Mouse (Mus musculus) regulatory T cell (primary cell): ENCODE measurements around the gene Spsb2.

Source experiments
- in situ Hi-C: fragments of 300-600 bp; cut with MboI, MseI; formaldehyde crosslinking; loops from one replicate; pipeline ENCODE4 v1.15.1; 2025; ENCODE audit warnings: high pct_unique_total_duplicates

Gene Spsb2

DNA sequence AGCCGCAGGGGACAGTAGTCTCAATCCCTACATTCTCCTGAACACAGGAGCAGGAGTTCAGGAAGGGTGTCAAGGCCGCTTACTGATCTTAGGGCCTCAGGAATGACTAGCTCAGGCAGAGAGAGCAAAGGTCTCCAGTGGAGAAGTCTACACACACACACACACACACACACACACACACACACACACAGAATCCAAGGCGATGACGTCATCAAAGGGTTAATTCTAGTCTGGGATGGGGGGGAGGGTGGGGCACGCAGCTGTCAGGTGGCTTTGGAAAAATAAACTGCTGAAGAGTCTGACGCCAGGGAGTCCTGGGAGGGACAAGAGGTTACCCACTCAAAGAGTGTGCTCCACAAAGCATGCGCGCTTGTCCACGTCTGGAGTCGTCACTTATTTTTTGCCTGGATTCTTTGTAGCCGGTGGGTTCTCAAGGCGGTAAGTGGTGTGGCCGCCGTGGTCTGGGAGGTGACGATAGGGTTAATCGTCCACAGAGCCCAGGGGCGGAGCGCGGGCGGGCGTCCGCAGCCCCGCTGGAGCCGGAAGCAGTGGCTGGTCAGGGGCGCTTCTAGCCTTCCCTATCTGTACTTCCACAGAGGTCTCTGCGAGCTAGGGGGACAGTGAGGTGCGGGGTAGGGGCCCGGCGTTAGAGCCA is at the start of gene Spsb2:
TSS of gene Spsb2 (plus strand) at position 304 of the 655 bp plus-strand sequence.
- in situ Hi-C loops: loop anchor here (5.0 kb wide), 1 partner anchor 96 kb away; the partner anchor contains the start of genes Emg1 and Phb2

DNA sequence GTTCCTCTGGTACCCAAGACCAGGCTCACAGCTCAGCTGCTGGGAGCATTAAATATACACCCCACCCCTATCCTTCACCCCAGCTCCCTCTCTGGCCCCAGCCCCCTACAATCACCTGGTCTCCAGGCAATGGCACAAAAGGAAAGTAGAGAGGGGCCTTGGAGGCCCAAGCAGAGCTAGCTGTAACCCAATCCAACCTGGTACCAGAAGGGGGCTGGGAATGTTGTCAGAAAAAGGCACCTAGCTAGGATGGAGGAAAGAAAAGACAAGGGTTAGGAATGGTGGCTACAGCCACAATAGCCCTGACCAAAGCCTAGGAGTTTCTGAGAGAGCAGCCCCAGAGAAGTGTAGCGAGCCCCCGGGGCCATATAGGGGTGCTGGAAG is 49.6 kb upstream of the Spsb2 start:
- in situ Hi-C loops: loop anchor here (10.0 kb wide), 1 partner anchor 824 kb away; no protein-coding TSS in a partner anchor

DNA sequence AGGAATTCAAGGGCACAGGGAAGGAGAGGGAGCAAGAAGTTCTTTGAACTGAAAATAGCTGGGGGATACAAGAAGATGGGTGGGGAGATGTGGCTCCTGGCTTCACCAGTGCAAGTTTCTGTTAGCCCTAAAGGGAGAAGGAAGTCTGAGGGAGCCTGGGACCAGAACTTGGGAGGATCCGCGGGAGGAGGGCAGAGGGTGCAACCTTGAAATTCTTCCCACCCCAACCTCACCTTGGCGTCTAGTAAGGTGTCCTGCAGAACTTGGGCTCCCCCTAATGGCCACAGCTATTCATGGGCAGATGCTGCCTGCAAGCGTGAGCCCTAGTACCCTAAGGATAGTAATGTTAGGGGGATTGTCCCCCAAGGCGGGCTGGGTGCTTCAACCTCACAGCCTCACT is 49.2 kb upstream of the Spsb2 start:
- in situ Hi-C loops: loop anchor here (10.0 kb wide), 1 partner anchor 824 kb away; no protein-coding TSS in a partner anchor

DNA sequence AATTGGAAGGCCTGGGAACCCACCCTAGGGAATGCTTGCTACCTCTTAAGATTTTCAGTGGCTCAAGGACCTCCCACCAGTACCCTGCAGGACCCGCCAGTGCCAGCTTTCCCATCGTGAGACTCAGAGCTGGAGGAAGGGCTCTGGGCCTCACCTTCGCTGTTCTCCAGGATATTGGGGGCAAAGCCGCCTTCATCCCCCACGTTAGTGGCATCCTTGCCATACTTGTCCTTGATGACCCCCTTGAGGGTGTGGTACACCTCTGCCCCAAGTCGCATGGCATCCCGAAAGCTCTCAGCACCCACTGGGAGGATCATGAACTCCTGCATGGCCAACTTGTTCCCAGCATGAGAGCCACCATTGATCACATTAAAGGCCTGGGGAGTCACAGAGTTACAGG is 42.5 kb upstream of the Spsb2 start:
- in situ Hi-C loops: loop anchor here (10.0 kb wide), 1 partner anchor 191 kb away; the partner anchor contains the start of gene C1rb

DNA sequence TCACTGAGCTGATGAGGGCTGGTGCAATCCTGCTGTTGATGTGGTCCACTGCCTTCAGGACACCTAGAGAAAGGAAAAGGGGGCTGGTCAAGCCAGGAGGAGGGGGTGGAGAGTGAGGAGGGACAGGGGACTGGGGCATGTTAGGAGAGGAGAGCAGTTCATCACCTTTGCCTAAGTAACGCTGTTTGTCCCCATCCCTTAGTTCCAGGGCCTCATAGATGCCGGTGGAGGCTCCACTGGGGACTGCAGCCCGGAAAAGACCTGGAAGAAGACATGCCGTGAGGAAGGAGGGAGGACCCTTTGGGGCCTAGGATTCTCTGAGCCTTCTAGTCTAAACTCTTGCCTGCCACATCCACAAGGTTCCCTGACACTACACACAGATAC is 40.9 kb upstream of the Spsb2 start:
- in situ Hi-C loops: loop anchor here (10.0 kb wide), 1 partner anchor 193 kb away; the partner anchor contains the start of gene C1rb

DNA sequence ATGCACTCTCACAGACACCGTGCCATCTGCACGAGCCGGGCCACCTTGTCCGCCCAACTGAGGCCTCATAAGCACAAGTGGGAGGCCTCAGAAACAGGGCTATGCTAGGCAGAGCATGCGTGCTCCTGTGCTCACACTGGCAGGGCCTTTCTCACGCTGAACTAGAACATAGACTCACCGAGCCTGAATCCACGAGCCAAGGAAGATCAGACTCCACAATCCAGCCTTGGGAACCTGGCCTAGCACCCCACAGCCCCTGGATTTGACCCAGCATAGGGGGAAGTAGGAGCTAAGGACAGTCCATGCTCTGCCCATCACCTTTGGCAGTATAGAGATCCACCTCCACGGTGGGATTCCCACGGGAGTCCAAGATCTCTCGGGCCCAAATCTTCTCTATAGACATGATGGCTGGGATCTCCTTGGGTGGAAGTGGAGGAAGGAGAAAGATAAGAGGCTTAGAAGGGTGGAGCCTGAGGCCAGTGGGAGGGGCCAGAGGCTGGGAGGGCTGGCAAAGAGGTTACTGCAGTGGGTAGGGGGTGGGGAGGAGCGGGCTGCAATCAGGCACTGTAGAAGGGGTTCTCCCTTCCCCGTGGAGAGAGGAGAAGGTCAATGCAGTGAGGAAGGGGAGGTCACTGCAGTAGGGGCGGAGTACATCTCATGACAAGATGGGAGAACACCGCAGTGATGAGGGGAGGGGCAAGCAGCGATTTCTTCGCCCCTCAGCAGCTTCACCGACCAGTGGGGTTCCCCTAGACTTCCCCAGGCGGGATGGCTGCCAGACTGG is 40.3 kb upstream of the Spsb2 start:
- in situ Hi-C loops: loop anchor here (10.0 kb wide), 1 partner anchor 193 kb away; the partner anchor contains the start of gene C1rb

DNA sequence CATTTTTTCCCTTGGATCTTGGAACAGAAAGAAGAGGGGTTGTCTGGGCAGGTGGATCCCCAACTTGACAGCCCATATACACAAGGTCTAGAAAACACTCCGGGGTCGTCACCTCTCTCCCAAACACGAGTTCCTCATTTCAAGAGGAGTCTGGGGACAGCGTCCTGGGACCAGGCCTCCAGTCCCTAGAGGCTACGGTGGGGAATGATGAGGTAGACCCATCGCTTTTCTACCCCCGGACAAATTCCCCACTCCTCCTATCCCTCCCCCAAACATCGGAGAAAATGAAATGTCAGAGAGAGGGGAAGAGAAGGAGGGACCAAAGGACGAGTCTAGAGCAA is 39.8 kb upstream of the Spsb2 start:
- in situ Hi-C loops: loop anchor here (10.0 kb wide), 1 partner anchor 194 kb away; the partner anchor contains the start of gene C1rb

DNA sequence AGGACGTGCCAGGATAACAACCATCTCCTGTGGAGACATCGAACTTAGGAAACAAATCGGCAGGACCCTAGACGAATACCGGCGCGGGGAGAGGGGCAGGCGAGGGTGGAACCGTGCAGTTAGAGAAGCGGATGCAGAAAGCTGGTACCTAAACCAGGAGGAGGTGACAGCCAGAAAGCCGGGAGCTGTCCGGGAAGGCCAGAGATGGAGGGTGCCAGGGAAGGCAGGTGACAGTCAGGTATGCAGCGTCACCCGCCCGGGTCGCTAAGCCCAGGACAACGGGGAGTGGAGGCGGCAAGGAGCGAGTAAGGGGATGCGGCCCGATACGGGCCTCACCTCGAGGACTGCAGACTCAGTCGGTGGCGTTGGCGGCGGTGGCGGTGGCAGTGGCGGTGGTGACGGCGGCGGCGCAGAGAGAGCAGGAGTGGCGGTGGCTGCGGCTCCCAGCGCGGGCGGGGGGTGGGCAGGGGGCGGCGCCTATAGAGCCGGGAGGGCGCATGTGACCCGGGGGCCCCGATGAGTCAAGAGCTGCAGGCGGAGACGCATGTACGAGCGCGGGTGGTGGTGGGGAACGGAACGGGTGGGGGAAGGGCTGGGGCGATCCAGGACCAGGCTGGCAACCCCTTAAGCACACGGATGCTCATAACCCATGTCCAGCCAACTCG is 39.2 kb upstream of the Spsb2 start, which contains the start of gene Eno2:
TSS of gene Eno2 (minus strand) at position 573 of the 665 bp plus-strand sequence.
- in situ Hi-C loops: loop anchor here (10.0 kb wide), 1 partner anchor 194 kb away; the partner anchor contains the start of gene C1rb

DNA sequence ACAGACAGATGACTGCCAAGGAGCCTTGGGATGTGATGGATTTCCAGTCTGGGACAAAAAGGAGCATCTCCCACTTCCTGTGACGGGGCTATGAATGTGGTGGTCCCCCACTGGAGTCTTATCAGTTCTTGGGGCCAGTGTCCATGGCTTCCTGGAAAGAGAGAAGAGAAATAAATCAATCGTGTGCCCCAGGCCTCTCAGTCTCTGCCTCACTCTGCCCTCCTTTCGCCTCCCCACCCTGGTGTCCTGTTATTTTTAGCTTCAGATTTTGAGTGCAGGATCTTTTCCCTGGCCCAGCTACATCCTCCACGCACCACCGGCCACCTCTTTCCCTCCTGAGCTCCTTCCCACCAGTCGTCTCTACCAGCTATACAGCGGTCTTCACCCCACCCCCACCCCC is 38.4 kb upstream of the Spsb2 start:
- in situ Hi-C loops: no loop called here

DNA sequence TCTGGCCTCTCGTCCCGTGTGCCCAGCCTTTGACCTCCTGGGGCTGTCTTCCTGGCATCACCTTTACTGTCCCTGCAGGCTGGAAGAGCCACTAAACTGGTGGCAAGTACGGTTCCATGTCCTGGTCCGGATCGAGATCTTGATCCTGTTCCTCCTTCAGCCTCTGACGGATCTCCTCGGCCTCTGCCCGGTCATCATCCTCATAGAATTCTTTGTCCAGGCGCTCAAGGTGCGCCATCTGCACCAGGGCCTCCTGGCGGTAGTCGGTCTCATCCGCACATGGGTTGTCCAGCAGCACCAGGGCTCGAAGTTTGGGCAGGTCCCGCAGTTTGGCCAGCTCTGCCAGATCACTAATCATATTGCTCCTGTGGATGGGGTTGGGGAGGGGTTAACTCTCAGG is 38.0 kb upstream of the Spsb2 start:
- in situ Hi-C loops: no loop called here

DNA sequence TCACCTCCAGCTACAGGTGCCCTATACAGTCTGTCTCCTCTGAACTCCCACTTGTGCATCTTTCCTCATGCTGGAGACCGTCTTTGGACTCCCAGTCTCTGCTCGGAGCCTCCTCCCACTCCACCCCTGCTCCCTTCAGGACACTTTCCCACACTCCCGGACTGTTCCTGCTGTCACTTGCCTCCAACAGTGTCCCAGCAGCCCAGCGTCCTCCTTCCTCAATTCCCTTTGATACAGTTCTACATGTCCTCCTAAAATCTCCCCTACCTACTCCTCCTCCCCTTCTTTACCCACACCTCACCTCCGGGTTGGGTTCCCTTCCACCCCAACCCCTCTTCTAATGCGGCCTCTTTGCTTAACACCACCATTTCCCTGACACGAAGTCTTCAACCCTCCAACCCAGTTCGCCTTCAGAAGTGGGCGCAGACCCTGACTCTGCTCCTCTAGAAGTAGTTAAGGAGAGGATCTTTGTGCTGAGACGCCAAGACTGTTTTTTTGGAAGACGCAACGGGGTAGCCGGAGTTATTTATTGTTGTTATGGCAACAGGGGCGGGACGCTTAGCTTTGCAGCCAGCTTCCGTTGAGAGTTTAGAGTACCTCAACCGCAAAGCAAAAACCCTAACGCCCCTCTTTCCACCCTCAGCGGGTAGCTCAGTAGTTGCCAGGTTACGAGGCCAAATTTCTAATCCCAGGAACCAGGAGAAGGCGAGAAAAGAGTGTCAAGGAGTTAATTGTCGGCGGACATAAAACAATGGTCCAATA is 29.1 kb upstream of the Spsb2 start, which contains the start of gene Lrrc23:
TSS of gene Lrrc23 (minus strand) at position 506 of the 762 bp plus-strand sequence.
- in situ Hi-C loops: no loop called here

DNA sequence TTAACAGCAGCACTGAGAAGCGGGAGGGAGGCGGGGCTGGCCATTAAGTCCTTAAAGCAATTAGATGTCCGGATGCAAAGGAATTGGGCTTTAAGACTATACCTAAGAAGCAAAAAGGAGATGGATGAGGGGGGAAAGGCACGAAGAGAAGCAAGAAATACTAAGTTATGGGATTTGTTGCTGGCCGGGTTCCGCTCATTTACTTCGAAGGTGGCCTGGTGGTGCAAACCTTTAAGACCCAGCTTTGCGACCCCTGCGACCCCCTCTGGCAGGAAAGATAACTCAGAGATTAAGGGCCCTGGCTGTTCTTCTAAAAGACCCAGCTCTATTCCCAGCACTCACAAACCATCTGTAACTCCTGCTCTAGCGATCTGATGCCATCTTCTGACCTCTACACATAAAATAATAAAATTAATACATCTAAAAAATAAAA is 28.5 kb upstream of the Spsb2 start:
- in situ Hi-C loops: no loop called here

DNA sequence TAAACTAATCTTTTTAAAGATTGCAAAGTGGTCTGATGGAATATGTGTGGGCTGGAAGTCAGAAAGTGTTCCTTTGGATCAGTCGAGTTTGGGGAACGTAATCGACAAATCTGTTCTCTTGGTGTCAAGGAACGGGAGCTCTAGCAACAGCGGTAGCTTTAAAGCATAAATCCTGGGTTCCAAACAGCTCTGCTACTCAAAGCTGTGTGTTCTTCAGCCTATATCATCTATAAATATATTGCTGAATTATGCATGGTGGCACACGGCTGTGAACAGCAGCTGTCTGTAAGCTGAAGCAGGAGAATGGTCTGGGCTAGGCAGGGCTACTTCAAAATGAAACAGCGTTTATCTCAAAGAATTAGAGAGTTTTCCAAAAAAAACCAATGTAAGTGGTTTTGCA is 27.5 kb upstream of the Spsb2 start:
- in situ Hi-C loops: no loop called here

DNA sequence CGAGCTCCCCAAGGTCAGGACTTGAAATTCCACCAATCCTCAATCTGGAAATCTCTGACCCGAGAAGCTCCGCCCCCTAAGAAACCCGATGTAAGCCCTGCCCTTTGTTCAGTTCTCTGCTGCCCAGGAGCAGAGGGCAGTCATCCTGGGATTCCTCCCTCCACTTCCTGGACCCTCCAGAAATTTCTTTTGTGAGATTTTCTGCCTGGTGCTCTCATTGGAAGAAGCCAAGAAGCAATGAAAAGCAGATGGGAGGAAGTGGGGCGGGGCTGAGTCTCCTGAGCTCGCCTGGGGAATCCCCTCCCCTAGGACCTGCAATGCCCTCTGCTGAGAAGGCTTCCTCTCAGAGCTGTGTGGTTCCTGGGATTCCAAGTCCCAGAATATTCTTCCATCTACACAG is 26.0 kb upstream of the Spsb2 start:
- in situ Hi-C loops: no loop called here

DNA sequence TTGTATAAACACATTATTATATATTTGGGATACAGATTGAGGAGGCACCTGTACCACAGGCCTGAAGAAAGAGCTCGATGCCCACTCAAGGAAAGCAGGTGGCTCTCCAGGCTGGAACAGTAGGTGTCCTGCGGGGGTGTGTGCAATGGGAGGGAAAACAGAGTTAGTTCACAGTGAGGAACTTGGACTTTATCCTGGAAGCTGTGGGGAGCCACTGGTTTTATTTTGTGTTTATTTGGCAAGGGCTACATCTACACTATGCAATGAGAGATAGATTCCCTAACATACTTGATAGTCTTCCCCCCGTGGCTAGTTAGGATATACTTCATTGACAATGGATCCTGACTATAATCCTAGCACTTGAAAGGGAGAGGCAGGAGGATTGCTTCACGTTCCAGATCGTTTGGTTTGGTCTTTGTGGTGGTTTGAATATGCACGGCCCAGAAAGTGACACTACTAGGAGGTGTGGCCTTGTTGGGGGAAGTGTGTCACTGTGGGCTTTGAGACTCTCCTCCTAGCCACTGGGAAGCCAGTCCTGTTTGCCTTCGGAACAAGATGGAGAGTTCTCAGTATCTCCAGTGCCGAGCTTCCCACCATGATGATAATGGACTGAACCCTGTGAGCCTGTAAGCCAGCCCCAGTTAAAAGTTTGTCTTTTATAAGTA is 21.6 kb upstream of the Spsb2 start:
- in situ Hi-C loops: no loop called here

DNA sequence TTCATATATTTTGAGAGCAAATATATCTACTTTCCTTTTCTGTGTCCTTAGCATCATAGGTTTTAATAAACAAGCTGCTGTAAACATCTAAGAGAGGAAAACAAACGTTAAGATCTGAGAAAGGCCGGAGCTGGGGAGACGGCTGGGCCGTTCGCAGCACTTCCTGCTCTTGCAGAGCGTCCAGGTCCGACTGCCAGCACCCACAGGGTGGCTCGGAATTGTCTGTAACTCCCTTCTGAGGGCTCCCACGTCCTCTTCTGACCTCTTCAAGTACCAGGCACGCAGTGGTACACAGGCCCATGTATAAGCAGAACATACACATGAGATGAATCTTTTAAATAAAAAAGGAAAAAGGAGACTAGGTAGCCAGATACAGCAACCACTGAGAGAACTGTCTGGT is 20.7 kb upstream of the Spsb2 start:
- in situ Hi-C loops: no loop called here

DNA sequence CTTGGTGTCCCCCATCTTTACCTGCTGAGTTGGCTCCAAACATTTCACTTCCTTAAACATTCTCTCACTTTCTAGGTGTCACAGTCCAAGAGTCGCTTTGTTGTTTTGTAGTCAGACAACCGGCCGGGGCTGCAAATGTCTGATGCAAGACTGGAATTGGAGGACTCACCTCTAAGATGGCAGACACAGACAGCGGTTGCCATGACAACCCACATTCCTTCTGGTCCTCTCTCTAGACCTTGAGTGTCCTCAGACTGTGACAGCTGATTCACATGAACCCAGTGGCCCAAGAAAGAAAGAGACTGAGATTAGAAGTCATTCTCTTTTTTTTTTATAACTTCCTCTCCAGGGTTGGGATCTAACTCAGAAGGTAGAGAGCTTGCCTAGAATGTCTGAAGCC is 18.9 kb upstream of the Spsb2 start:
- in situ Hi-C loops: no loop called here

DNA sequence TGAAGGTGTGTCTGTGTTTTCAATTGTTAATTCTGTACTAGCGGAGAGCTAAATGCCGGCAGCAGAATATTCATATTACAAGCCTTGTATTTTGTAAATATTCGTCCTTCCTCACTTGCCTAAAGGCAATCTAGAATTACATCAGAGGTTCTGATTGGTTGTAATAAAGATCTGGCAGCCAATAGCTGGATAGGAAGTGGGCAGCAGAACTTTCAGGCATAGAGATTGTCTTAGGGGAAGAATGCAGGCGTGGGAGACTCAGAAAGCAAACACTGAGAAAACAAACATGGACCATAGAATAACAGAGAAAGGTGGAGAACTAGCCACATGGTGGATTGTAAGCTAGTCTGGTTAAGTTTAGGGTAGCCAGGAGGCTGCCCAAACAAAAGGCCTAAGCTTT is 18.3 kb upstream of the Spsb2 start:
- in situ Hi-C loops: no loop called here

DNA sequence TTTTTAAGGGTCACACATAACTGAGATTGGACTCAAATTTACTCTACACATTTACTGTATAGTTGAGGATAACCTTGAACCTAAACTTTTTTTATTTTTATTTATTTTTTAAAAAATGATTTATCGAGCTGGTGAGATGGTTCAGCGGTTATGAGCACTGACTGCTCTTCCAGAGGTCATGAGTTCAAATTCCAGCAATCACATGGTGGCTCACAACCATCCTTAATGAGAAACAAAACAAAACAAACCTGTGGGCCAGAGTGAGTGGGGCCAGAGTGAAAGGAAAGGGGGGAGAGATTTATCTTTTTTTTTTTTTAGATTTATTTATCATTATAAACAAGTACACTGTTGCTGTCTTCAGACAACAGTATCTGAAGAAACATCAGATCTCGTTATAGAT is 16.6 kb upstream of the Spsb2 start:
- in situ Hi-C loops: no loop called here

DNA sequence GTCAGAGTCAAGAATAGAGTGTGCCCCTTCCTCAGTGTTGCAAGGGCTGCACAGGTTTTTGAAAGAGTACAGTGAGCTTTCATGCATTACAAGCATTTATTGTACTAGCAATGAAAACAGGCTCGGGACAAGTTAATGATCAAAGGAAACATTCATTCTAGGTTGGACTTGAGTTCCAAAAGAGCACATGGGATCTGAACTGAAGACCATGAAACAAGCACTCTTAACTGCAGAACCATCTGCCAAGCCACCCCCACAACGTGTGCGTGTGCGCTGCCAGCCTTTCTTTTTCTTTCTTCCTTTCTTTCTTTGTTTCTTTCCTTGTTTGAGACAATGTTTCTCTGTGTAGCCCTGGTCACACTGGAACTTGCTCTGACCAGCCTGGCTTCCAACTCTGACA is 12.7 kb upstream of the Spsb2 start:
- in situ Hi-C loops: no loop called here

DNA sequence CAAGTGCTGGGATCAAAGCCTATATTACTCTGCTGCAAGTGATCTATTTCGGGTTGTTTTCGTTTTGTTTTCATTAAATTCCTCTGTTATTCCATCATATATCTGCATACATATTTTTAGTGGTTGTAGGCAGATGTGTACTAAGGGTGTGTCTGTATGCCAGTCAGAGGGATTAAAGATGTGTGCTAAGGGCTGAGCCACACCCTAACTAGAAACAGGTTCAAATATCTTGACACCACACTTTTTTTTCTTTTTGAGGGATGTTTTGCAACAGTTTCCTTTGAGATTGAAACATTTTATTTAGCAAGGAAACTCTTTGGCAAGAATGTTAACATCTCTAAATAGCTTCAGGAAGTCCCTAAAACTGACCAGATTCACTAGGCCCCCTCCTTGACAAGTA is 12.3 kb upstream of the Spsb2 start:
- in situ Hi-C loops: no loop called here
